Mouse (Mus musculus) C2C12 (cell line): ENCODE results near the gene Tm9sf2. TPM values are rescaled to one million over a fixed set of nuclear protein-coding genes. Genes with fewer than 3 reads are reported as not detected.
"Not testable (repeated sequence)": the region's sequence is repeated elsewhere in the genome, so short reads cannot be mapped to it uniquely, and the experiment has no call there.

Experiments used
- H3K27me3 ChIP-seq: one replicate; pipeline ENCODE4 v1.6.1; 2011; ENCODE audit not compliant: control insufficient read depth, insufficient read depth, insufficient read length
- H3K36me3 ChIP-seq: one replicate; pipeline ENCODE4 v1.6.1; 2011; ENCODE audit not compliant: control insufficient read depth, insufficient read depth
- H3K4me3 ChIP-seq: one replicate; pipeline ENCODE4 v1.5.1; 2011; ENCODE audit warnings: mild to moderate bottlenecking, control low read depth; ENCODE audit not compliant: poor library complexity, insufficient read depth, severe bottlenecking
- H3K79me2 ChIP-seq: one replicate; pipeline ENCODE4 v1.6.1; 2011; ENCODE audit not compliant: control insufficient read depth, insufficient read depth
- H3K79me3 ChIP-seq: one replicate; pipeline ENCODE4 v1.6.1; 2011; ENCODE audit warnings: low read depth, control low read depth
- H3ac ChIP-seq: one replicate; pipeline ENCODE3; 2011; ENCODE audit warnings: low read depth; ENCODE audit not compliant: control insufficient read depth, insufficient read length
- CEBPB ChIP-seq: IDR thresholded peaks from one replicate; pipeline ENCODE4 v1.6.1; 2011; ENCODE audit warnings: low read depth, mild to moderate bottlenecking, control low read depth, moderate library complexity
- CTCF ChIP-seq: IDR thresholded peaks from one replicate; pipeline ENCODE4 v1.5.1; 2011; ENCODE audit not compliant: control insufficient read depth, insufficient read depth, insufficient read length
- FOSL1 ChIP-seq: IDR thresholded peaks from one replicate; pipeline ENCODE4 v1.8.0; 2011; ENCODE audit warnings: mild to moderate bottlenecking, low read length; ENCODE audit not compliant: poor library complexity, insufficient read depth, severe bottlenecking
- MAX ChIP-seq: IDR thresholded peaks from one replicate; pipeline ENCODE4 v1.6.1; 2011; ENCODE audit warnings: mild to moderate bottlenecking, control low read depth
- MYOD1 ChIP-seq: IDR thresholded peaks from one replicate; pipeline ENCODE4 v1.6.1; 2011; ENCODE audit warnings: low read depth; ENCODE audit not compliant: control insufficient read depth, insufficient read length
- MYOG ChIP-seq: IDR thresholded peaks from one replicate; pipeline ENCODE4 v1.6.1; 2011; ENCODE audit not compliant: control insufficient read depth, insufficient read length; ENCODE audit errors: extremely low read depth
- USF1 ChIP-seq: IDR thresholded peaks from one replicate; pipeline ENCODE4 v1.6.1; 2011; ENCODE audit warnings: low read depth, mild to moderate bottlenecking, control low read depth, moderate library complexity
- polyA plus RNA-seq: library from polyadenylated mRNA; unstranded; fragments of >200 nt; fragmentation: generic; extraction: Trizol; gene quantifications from one replicate; pipeline ENCODE4 v1.2.1, GENCODE M21; 2012; ENCODE audit warnings: missing spikeins

Gene Tm9sf2
- polyA plus RNA-seq, 1 experiment, result 44.6 TPM

GRCm38 (mm10) chr14:122064519-122064918, 42.3 kb upstream of the Tm9sf2 start:
- Histone ChIP-seq H3K27me3 (no peaks in the 10 kb centered on the region), H3K36me3 (no peaks in the 10 kb centered on the region), H3ac (no peak overlapping the region), H3K79me3 (no peaks in the 10 kb centered on the region), H3K79me2 (no peaks in the 10 kb centered on the region), H3K4me3 (no peak overlapping the region)
- peak; percentile 63 for TF ChIP-seq CTCF
- no peak for TF ChIP-seq MYOG
- no peak for TF ChIP-seq MYOD1
- no peak for TF ChIP-seq USF1
- TF ChIP-seq MAX, result no peak

GRCm38 (mm10) chr14:122066243-122066642, 40.6 kb upstream of the Tm9sf2 start:
- H3K79me2 ChIP-seq, result no peaks in the 10 kb centered on the region
- no peak overlapping the region for H3ac ChIP-seq
- no peak overlapping the region for H3K4me3 ChIP-seq
- TF ChIP-seq USF1 (no peak), MYOD1 (no peak), FOSL1 (no peak), CTCF (no peak), MAX (no peak), CEBPB (no peak), MYOG (no peak)
- H3K27me3 ChIP-seq, result no peaks in the 10 kb centered on the region
- H3K36me3 ChIP-seq, result no peaks in the 10 kb centered on the region
- no peaks in the 10 kb centered on the region for H3K79me3 ChIP-seq

GRCm38 (mm10) chr14:122068036-122068435, 38.8 kb upstream of the Tm9sf2 start:
- H3K4me3 ChIP-seq, result not testable (repeated sequence)

GRCm38 (mm10) chr14:122068801-122069695, 37.8 kb upstream of the Tm9sf2 start:
- H3K4me3 ChIP-seq, result no peak overlapping the region

More at GRCm38 (mm10) chr14:122068036-122068435, 38.8 kb upstream of the Tm9sf2 start:
- H3K79me2 ChIP-seq, H3K27me3 ChIP-seq, H3K36me3 ChIP-seq, H3K79me3 ChIP-seq, H3ac ChIP-seq: not testable (repeated sequence)

GRCm38 (mm10) chr14:122069948-122070347, 36.9 kb upstream of the Tm9sf2 start:
- Histone ChIP-seq H3K79me3 (no peaks in the 10 kb centered on the region), H3K36me3 (no peaks in the 10 kb centered on the region), H3K79me2 (no peaks in the 10 kb centered on the region), H3ac (no peak overlapping the region), H3K27me3 (no peaks in the 10 kb centered on the region), H3K4me3 (no peak overlapping the region)
- TF ChIP-seq MAX (no peak), FOSL1 (no peak), USF1 (no peak), CTCF (no peak), MYOG (no peak), MYOD1 (no peak), CEBPB (no peak)

More at GRCm38 (mm10) chr14:122068801-122069695, 37.8 kb upstream of the Tm9sf2 start:
- Histone ChIP-seq H3K27me3 (no peaks in the 10 kb centered on the region), H3ac (no peak overlapping the region), H3K79me3 (no peaks in the 10 kb centered on the region), H3K36me3 (no peaks in the 10 kb centered on the region), H3K79me2 (no peaks in the 10 kb centered on the region)
- no peak for TF ChIP-seq MYOD1
- TF ChIP-seq CTCF, result no peak
- TF ChIP-seq FOSL1, result no peak
- TF ChIP-seq CEBPB, result no peak
- no peak for TF ChIP-seq MAX
- no peak for TF ChIP-seq MYOG
- TF ChIP-seq USF1, result no peak

- Histone ChIP-seq H3K36me3 (no peaks in the 10 kb centered on the region), H3K79me3 (no peaks in the 10 kb centered on the region), H3ac (no peak overlapping the region), H3K79me2 (no peaks in the 10 kb centered on the region), H3K27me3 (peaks cover 3% of the 10 kb centered on the region), H3K4me3 (no peak overlapping the region)
- no peak for TF ChIP-seq CEBPB
- TF ChIP-seq MAX, result no peak
- TF ChIP-seq CTCF, result no peak
- no peak for TF ChIP-seq MYOG
- no peak for TF ChIP-seq USF1
- no peak for TF ChIP-seq FOSL1
- TF ChIP-seq MYOD1, result no peak
These were observed 33.4 kb upstream of the Tm9sf2 start for GRCm38 (mm10) chr14:122073422-122073821.
